Mouse (Mus musculus): Measurements from ENCODE around the gene Thpo.

GRCm38 (mm10) chr16:20703699-20704400, 30.5 kb downstream of the Thpo start:
- TF ChIP-seq CTCF (conservative IDR thresholded peaks at IDR 0.05 in 1 of 2, IDR thresholded peaks at IDR 0.05 in 1 of 2; ENCODE audit: low read depth in 2 of 2, low read length in 2 of 2), result no peak
- TF ChIP-seq EP300 (IDR thresholded peaks at IDR 0.05; ENCODE audit: low read length), result no peak
- TF ChIP-seq POLR2A (IDR thresholded peaks at IDR 0.05; ENCODE audit: low read depth, low read length), result no peak
